Mouse (Mus musculus) ovary, adult 18-20 months (tissue): Measurements from ENCODE around the gene Hs3st4.

Experiments
- DNase-seq: peaks from one replicate; pipeline ENCODE4 v3.0.0; 2022; ENCODE audit warnings: low spot score, mixed read lengths

Gene Hs3st4

DNA sequence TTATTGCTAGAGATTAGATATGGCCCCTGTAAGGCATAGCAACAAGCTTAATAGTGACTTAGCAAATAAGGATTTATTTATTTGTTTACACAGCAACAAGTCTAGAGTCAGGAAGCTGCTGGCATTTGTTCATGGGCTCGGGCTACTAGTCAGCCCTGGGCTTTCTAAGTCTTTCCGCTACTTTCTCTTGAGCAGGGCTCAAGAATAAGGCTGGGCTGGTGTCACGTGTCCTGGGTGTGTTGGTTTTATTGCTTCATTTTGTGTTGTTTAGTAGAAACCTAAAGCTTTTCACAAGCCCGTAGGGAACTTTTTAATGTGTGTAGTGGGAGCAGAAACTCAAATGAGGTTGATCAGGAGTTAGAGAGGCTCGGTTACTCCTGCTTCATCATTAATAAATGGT, 153.5 kb downstream of the Hs3st4 start:
- DNase-seq, result no peak

DNA sequence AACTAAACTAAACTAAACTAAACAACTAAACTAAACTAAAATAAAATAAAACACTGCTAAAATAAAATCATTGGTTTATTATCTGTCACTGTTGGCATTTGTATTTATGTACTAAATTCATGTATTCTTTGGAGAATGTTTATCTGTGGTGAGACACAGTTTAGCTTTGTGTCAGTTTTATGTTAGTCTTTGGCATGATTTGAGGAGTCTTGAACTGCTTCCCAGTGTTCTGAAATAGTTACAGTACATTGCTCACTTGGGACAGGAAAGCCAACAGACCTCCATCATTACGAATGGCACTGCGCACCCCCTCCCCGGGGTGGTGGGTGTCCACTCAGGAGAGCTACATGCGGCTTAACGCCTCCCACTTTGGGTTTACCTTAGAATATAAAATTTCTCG, 158.6 kb downstream of the Hs3st4 start:
- no peak for DNase-seq

DNA sequence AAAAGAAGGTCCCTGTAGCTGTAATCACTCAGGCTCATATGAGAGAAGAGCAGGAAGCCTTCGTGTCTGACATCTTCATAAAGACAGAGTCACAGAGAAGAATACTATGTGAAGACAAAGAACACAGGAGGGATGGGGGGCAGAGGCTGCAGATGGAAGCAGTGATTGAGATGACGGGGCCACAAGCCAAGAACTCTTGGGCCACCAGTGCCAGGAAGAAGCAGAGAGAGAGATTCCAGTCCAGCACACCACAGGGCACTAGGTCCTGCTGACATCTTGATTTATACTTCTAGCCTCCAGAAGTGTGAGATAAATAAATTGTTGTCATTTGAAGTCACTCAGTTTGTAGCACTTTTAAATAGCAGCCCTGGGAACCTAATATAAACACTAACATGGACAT, 168.2 kb downstream of the Hs3st4 start:
- DNase-seq, result no peak

DNA sequence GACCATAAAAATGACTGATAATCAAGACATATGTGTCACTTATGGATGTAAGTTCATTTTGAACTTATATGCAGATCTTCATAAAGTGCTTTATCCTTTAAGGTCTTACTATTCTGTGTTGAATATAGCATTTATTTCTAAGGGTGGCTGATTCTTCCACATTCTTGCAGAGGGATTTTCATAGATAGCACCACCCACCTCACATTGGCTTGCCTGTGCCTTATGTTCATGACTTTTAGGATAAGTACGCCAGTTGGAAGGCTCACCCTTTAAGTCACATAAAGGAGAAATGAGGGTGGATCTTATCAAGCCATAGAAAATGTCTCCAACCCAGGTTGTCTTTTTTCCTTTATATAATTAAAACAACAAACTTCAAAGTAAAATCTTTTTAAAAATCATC, 180.6 kb downstream of the Hs3st4 start:
- DNase-seq, result no peak

DNA sequence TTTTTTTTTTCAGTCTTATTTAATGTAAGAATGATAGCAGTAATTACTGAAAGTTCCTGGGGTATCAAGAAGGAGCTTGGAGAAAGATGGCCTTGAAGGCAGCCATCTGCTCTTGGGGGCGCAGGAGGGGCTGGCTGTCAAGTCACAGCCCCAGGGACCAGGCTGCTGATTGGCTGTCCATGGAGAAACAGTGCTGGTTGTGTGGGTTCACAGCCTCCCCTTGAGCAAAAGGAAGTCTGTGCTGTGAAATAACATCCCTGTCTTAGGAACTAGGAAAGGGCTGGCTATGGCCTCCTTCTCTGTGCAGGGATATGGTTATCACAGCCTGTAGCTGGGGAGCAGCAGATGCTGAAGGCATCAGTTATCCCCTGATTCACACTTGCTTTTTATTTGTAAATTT, 183.6 kb downstream of the Hs3st4 start:
- no peak for DNase-seq

DNA sequence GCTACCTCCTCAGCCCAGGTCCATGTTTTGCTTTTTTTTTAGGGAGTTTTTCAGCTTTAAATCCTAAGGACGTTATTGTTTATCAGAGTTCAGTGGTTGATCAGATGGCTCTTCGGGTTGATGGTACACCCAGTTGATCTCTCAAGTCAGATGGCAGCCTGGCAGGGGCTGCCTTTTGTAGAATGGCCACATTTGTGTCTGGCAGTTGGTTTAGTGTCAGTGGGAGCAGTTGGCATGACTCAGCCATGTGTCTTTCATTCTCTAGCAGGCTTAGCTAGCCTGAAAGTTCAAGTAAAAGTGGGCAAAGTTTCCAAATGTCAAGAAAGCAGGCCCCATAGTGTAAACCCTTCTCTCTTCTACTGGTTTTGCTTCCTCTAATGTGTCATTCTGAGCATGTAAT, 186.1 kb downstream of the Hs3st4 start:
- DNase-seq, result no peak

DNA sequence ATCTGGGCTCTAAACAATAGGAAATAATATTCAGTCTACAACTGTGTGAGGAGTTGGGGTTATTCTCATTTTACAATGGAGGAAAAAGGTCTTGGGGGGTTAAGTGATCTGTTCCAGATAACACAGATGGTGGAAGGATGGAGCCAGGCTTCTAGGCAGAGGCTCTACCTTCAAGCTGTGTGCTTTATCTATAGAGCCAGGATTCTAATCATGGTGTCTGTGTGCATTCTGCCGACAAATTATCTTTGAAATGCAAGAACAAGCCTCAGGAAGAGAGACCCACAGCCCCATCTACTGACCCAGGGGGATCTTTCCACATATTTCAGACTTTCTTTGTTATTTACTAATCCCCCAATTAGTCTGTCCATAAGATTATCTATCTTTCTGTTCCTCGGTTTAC, 187.3 kb downstream of the Hs3st4 start:
- no peak for DNase-seq

DNA sequence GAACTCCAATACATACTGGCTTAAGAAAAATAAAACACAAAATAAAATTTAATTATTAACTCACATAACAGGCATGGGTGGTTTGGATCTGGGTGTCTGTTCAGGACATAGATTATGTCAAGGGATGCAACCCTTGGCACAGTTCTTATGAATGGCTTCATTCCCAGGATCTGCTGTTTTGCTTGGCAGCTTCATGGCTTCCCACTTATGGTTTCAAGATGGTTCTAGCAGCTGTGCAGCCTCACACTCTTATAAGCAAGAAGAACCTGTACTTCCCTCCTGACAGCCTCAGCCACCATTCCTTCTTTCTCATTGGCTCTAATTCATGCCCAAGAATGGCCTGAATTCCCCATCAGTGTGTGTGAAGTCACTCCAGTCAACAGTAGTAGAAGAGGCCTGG, 189.3 kb downstream of the Hs3st4 start:
- DNase-seq, result no peak

DNA sequence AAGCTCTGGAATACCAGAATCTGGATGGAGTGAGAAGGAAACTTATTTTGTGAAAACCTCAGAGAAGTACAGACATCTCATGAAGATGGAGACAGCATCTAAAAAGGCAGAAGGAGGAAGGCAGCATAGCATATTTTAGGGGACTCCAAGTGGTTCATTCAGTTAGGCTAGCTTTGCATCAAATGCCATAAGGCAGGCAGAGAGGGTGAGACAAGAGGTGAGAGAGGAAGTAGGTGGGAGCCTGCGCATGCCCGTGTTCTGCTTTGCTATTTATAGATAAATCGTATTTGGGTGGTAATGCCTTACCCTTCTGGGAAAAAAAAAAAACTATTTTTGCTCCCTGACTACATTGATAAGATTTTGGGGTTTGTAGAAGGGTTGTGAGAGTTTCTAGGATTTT, 198.3 kb downstream of the Hs3st4 start:
- DNase-seq, result no peak

DNA sequence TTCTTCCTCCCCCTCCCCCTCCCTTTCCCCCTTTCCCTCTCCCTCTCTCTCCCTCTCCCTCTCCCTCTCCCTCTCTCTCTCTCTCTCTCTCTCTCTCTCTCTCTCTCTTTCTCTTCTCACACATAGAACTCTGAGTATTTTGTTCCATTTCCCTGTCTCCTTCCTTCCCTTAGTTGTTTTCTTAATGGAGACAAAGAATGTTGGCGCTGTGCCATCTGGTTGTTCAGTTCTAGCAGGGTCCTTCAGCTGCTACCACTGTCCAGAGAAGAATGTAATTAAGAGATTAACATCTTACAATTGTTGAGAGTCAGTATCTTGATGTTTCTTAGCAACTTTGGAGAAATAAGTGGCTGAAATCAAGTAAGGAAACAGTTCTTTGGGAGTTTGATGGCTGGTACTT, 202.0 kb downstream of the Hs3st4 start:
- no peak for DNase-seq

DNA sequence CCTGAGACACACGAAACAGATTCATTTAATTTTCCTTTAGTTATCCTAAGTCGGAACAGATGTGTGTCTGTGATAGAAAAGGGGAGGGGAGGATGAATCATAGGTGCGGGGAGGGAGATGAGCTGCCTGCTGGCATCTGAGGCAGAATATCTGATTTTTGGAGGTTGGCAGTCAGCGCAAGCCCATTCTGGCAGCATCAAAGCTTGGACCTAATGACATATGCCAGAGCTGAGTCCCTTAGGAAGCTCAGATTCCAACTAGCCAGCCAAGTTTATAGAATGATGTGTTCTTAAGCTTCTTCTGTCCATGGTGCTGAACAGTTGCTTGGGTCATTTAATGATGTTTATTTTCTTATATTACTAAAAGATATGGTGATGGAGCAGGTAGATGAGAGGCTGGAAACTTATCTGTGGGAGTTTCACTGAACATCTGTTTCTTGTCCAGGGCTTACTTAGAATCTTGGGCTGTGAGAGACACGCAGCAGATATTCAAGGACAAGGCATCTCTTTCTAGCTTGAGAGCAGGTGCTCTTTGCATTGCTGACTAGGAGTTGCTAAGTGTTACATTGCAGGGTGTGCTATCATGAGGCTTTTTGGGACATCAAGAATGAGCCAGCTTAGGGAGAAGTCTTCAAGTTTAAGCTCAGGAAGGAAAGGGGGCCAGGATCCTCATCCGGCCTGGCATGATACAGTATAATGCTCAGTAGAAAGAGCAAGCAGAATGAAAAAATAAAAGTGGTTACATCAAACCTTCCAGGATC, 216.3 kb downstream of the Hs3st4 start:
- no peak for DNase-seq

DNA sequence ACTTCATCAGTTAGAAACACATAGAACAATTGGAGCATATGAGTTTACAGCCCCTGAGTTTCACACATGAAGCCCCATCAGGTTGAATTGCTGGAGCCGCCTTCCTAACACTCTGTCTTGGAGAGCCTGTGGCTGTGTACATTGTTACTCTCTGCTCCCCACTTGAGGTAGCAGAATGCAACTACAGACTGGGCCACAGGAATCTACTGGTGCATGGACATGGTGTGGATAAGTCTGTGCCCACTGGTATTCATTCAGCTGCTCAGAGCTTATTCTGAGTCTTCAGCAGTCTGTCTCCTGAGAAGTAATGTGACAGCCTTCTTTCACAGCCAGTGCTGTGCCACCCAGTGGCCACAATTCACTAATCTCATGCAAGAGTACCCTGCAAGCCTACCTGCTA, 234.3 kb downstream of the Hs3st4 start:
- no peak for DNase-seq

DNA sequence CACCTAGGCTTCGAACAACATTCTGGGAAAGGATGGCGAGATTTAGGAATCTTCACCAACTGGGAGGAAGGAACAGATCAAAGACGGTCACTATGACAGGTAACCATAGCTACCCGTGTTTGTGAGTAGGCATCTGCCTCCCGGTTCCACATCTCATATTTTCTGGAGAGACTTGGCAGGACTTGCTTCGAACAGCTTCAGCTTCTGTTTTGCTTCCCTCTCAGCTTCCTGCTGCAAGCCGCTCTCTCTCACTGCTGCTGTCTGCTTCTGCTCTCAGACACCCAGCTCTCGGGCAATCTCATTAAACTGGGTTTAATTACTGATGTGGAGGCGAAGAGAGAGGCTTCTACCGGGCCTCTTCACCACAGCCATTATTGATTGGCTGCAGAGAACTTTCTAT, 237.9 kb downstream of the Hs3st4 start:
- DNase-seq, result no peak

DNA sequence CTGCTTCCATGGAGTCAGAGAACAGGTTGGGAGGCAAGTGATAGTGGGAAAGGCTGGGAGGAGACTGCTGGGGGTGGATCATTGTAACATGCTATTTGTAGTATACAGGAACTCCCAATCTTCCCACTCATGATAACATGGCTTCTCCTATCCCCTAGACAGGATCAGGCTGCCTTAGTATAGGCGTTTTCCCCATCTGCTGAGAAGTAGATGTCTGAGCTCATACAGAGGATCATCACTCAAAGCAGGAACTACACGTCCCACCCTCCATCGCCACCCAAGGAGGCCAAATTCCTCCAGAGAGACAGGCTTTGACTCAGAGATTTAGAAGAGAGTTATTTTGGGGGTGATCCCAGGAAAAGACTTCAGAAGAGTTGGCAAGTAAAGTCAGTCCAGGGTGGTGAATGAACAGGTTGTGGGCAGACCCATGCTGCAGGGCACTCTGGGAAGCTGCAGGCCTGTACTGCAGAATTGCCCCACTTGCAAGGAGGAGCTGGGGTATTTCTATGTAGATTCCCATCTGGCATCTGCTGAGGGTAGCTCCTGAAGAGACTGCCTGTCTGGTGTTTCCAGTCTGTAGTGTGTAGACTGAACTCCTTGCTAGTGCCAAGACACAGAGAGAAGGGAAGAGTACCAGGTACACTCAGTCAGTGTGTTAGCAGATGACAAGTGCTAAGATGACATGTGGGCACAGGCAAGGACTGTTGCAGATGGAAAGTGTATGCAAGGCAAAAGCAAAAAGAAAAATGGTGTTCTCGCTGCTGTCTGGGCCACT, 255.4 kb downstream of the Hs3st4 start:
- no peak for DNase-seq

DNA sequence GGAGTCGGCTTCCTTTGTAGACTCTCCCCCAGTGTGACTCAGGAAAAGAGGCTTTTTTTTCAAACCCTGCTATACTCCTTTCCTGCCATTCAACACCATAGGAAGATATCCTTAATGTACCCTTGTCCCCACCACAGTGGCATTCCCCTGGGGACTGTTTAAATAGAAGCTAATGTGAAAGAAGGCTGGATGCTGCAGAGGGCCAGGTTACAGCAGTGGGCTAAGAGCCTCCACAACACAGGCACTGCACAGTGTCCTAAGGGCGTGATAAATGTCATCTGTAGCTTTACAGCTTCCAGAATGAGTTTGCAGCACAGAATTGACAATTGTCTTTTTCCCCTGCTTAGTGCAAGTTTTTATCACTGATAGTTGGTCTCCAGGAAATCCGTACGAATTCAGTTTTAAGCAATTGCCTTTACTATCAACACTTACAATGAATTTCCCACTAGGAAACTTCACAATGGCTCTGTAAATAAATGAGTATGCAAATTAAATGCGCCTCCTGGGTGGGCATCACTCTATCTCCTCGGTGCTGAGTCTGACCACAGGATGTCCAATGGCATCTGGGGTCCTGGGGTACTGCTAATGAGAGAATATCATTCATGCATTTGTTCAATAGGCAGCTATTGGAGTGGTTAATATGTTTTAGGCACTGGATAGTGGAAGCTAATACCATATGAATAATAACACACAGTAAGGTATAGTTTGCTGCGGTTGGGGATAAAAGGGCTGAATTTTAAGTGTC, 257.4 kb downstream of the Hs3st4 start:
- DNase-seq, result no peak

DNA sequence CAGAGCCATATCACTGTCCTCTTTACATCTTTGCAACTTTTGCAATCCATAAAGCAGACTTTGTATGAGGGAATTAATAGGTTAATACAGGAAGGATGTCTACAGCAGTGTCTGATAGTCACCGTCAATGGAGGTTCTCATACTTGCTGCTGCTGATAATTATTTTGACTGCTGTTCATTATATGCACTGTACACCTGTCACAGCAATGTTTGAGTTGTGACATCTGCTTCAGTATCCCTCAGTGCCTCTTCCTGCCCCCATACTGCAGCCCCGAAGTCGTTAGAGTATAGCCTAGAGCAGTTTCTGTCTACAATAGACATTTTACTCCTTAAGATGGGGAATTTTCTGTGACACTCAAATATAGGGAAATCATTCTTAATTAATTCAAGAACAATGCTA, 267.2 kb downstream of the Hs3st4 start:
- no peak for DNase-seq

DNA sequence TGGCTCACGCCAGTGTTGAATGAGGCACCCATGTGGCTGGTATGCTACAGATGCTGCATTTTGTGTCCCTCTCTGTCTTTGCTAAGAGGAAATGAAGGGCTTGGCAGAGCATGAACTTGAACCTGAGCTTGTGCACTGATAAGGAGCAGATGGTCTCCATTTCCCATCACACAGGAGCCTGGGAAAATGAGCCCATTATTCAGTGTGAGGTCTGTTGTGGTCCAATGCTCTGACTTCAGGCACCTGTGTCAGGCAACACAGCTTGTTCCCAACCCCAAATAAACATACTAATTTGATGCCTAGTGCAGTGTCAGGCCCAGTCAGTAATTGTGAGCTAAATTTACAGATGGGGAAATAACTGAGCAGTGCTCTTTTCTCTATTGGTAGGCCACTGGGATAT, 267.9 kb downstream of the Hs3st4 start:
- DNase-seq, result no peak

DNA sequence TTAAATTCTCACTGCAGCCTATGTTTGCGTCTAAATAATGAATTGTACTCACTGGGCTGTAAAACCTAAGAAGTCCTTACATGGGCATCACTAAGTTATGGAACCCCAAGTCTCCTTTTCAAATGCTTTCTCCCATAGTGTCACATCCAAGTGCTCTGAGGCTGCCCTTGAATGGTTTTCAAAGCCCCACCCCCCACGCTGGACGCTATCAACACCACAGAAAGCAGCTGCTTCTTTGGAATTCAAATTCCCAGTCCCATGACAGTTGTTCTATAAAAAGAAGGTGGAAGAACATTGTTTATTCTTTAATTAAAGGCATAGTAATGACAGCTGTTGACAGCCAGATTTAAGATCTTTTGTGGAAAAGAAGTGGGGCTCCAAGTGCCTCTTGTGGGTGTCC, 275.8 kb downstream of the Hs3st4 start:
- DNase-seq, result no peak

DNA sequence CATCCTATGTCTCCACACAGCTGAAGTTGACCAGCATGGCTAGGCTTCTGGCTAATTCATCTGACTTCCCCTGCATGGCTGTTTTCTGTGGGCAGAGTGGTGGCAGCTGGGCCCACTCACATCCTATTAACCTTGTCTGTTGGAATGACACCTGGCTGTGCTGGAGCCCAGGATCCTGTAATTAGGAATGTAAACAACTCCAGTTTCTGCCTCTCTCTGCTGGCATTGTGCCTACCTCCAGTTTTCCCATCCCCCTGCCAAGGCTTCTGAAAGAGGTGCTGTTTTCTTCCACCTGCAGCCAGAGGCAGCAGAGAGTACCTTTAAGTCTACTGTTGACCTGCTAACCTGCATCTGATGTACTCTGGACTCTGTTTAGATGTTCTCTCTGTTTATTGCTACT, 288.1 kb downstream of the Hs3st4 start:
- no peak for DNase-seq

DNA sequence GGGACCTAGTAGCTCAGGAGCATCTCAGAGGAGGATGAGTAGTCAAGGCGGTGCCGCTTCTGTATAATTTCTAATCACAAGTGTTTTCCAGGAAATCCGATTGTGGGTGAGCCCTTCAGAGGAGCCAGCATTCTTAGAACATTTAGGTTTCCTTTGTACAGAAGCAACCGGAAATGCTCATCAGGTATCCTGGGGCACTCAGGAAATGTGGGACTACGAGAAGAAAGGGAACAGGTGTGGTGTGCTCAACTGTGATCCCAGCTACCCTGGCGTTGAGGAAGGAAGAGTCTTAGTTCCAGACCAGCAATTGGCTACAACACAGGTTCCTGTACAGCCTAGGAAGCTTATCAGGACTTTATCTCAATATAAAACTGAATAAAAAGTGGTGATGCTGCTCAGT, 307.2 kb downstream of the Hs3st4 start:
- no peak for DNase-seq

DNA sequence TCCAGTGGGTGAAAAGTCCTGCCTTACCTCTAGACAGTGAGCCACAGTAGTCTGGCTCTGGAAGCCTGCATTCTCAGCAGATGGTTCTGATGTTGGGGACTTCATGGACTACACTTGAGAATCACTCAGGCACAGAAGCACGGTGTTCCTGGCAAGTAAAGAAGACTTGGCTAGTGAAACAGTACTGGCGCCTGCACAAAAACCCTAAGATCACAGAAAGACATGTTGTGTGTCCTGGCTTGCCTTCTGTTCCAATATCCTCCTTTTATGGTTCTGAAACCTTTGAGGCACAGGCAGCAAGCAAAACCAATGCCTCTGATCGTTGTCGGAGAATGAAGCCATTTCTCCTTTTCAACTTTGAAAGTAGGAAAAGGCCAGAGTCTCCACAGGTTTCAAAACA, 336.8 kb downstream of the Hs3st4 start:
- DNase-seq, result no peak

DNA sequence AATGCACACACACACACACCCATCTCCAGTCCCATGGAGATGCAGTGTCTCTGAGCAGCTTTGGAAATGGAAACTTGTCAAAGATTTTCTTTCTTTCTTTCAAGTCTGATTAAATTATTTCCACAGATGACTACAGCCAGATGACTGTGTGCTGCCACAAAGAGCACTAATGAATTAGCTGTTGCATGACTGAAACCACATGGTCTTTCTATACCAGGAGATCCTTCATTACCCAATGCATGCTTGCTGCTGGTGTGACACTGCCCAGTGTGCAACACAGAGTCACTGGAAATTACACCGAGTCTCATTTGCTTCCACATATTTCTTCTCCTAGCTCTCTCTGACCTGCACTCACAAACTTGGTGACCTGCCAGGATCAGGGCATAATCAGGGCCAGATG, 353.0 kb downstream of the Hs3st4 start:
- peak; percentile 5 for DNase-seq

DNA sequence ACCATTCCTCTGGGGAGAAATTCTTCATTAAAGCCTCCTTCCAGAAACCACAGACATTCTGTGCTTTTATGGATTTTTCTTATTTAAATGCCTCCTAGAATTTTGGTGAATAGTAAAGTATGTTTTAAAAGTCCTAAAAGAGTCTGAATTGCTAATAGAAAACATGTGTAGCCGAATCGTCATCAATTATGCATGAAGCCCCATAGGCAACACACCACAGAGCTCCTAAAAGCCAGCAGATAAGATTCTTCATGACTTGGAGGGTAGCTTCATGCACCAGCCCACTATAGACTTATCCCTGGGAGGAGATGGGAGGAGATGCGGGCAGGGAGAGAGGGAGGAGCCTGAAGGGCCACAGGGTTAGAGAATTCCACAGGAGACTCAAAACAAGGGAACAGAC, 358.8 kb downstream of the Hs3st4 start:
- no peak for DNase-seq
